Mouse (Mus musculus): Measurements from ENCODE around the gene Slfn14.

GRCm38 (mm10) chr11:83292251-83292587, 5.7 kb upstream of the Slfn14 start:
- TF ChIP-seq CTCF (IDR thresholded peaks at IDR 0.05; ENCODE audit: control insufficient read depth, insufficient read depth, insufficient replicate concordance, low read depth, low read length): no peak
- no peak for TF ChIP-seq POLR2A (IDR thresholded peaks at IDR 0.05; ENCODE audit: control insufficient read depth, low read depth, low read length)

All from testis, adult 2 months (tissue).